Mouse (Mus musculus) myocyte (in vitro differentiated cells): Measurements from ENCODE around the gene Susd1. TPM values are rescaled to one million over a fixed set of nuclear protein-coding genes. Genes with fewer than 3 reads are reported as not detected.

ENCODE experiments used
- H3K27me3 ChIP-seq: one replicate; pipeline ENCODE4 v1.6.1; 2011; ENCODE audit not compliant: control insufficient read depth, insufficient read depth, insufficient read length
- H3K36me3 ChIP-seq: one replicate; pipeline ENCODE4 v1.6.1; 2011; ENCODE audit not compliant: control insufficient read depth, insufficient read depth
- H3K4me2 ChIP-seq: one replicate; pipeline ENCODE4 v1.6.1; 2011; ENCODE audit warnings: low read depth, control low read depth
- H3K4me3 ChIP-seq: one replicate; pipeline ENCODE4 v1.5.1; 2011; ENCODE audit warnings: mild to moderate bottlenecking, control low read depth, moderate library complexity
- H3K79me2 ChIP-seq: one replicate; pipeline ENCODE4 v1.6.1; 2011; ENCODE audit not compliant: control insufficient read depth, insufficient read depth
- H3ac ChIP-seq: one replicate; pipeline ENCODE4 v1.6.1; 2011; ENCODE audit not compliant: control insufficient read depth, insufficient read length
- CEBPB ChIP-seq: IDR thresholded peaks from 2 replicates; pipeline ENCODE4 v1.6.1; 2011; ENCODE audit warnings: mild to moderate bottlenecking, moderate library complexity; ENCODE audit not compliant: poor library complexity, insufficient read depth, severe bottlenecking
- E2F4 ChIP-seq: IDR thresholded peaks from one replicate; pipeline ENCODE4 v1.6.1; 2011; ENCODE audit warnings: mild to moderate bottlenecking, control low read depth, moderate library complexity; ENCODE audit not compliant: insufficient read depth
- MAX ChIP-seq: IDR thresholded peaks from one replicate; pipeline ENCODE4 v1.6.1; 2011; ENCODE audit warnings: low read depth, mild to moderate bottlenecking, control low read depth
- MYOD1 ChIP-seq, 3 experiments: IDR thresholded peaks; one replicate each; pipeline ENCODE4 v1.6.1; 2011; ENCODE audit warnings: control low read depth in 2 of 3, low read depth in 2 of 3, mild to moderate bottlenecking in 2 of 3, moderate library complexity in 1 of 3; ENCODE audit not compliant: insufficient read length in 2 of 3, control insufficient read depth in 1 of 3
- MYOG ChIP-seq, 3 experiments: IDR thresholded peaks; one replicate each; pipeline ENCODE4 v1.6.1; 2011; ENCODE audit warnings: control low read depth in 2 of 3, low read depth in 2 of 3, mild to moderate bottlenecking in 2 of 3; ENCODE audit not compliant: insufficient read length in 2 of 3, control insufficient read depth in 1 of 3, insufficient read depth in 1 of 3
- POLR2A ChIP-seq: IDR thresholded peaks from one replicate; pipeline ENCODE4 v1.6.1; 2011; ENCODE audit warnings: low read depth, mild to moderate bottlenecking, control low read depth, moderate library complexity; ENCODE audit not compliant: insufficient read length
- POLR2AphosphoS2 ChIP-seq: IDR thresholded peaks from one replicate; pipeline ENCODE4 v1.6.1; 2011; ENCODE audit warnings: low read depth, control low read depth; ENCODE audit not compliant: insufficient read length
- REST ChIP-seq: IDR thresholded peaks from one replicate; pipeline ENCODE4 v1.6.1; 2011; ENCODE audit warnings: mild to moderate bottlenecking, control low read depth, moderate library complexity; ENCODE audit not compliant: insufficient read depth, insufficient read length
- SRF ChIP-seq: IDR thresholded peaks from one replicate; pipeline ENCODE4 v1.6.1; 2011; ENCODE audit warnings: low read depth; ENCODE audit not compliant: control insufficient read depth, insufficient read length
- TCF12 ChIP-seq: IDR thresholded peaks from one replicate; pipeline ENCODE4 v1.6.1; 2011; ENCODE audit warnings: mild to moderate bottlenecking, control low read depth; ENCODE audit not compliant: poor library complexity, insufficient read depth, severe bottlenecking
- TCF3 ChIP-seq: IDR thresholded peaks from one replicate; pipeline ENCODE4 v1.6.1; 2011; ENCODE audit warnings: low read depth, control low read depth; ENCODE audit not compliant: insufficient read length
- USF1 ChIP-seq: IDR thresholded peaks from one replicate; pipeline ENCODE4 v1.6.1; 2011; ENCODE audit warnings: low read depth, mild to moderate bottlenecking, control low read depth, moderate library complexity
- polyA plus RNA-seq: library from polyadenylated mRNA; unstranded; fragments of >200 nt; fragmentation: generic; extraction: Trizol; gene quantifications from one replicate; pipeline ENCODE4 v1.2.1, GENCODE M21; 2012; ENCODE audit warnings: missing spikeins

The Susd1 gene
- polyA plus RNA-seq, 1 experiment, result 0.55 TPM

- Histone ChIP-seq H3K4me3 (no peak overlapping the region), H3K36me3 (no peaks in the 10 kb centered on the region), H3K79me2 (no peaks in the 10 kb centered on the region), H3ac (no peak overlapping the region), H3K27me3 (no peaks in the 10 kb centered on the region), H3K4me2 (no peak overlapping the region)
- TF ChIP-seq REST (no peak), POLR2A (no peak), TCF3 (no peak), USF1 (no peak), POLR2AphosphoS2 (no peak), E2F4 (no peak), TCF12 (no peak), CEBPB (no peak), SRF (no peak), MYOD1 (IDR thresholded peaks at IDR 0.05; ENCODE audit: control insufficient read depth in 1 of 3, insufficient read length in 2 of 3, low read depth in 2 of 3) (no peak), MYOG (IDR thresholded peaks at IDR 0.05; ENCODE audit: control insufficient read depth in 1 of 3, insufficient read depth in 1 of 3, insufficient read length in 2 of 3, low read depth in 2 of 3) (no peak), MAX (no peak)
Measured at GRCm38 (mm10) chr4:59420695-59421368, 17.6 kb downstream of the Susd1 start.

- Histone ChIP-seq H3K79me2 (no peaks in the 10 kb centered on the region), H3K4me3 (no peak overlapping the region)
Measured at GRCm38 (mm10) chr4:59419211-59419610, 19.2 kb downstream of the Susd1 start.

GRCm38 (mm10) chr4:59413428-59413827, 25.0 kb downstream of the Susd1 start:
- Histone ChIP-seq H3K27me3 (no peaks in the 10 kb centered on the region), H3K4me2 (no peak overlapping the region), H3ac (no peak overlapping the region), H3K79me2 (no peaks in the 10 kb centered on the region), H3K36me3 (no peaks in the 10 kb centered on the region), H3K4me3 (no peak overlapping the region)
- TF ChIP-seq TCF3 (no peak), MAX (no peak), SRF (no peak), MYOD1 (IDR thresholded peaks at IDR 0.05; ENCODE audit: control insufficient read depth in 1 of 3, insufficient read length in 2 of 3, low read depth in 2 of 3) (no peak), TCF12 (no peak), USF1 (no peak), CEBPB (no peak), REST (no peak), POLR2AphosphoS2 (no peak), POLR2A (no peak), E2F4 (no peak), MYOG (IDR thresholded peaks at IDR 0.05; ENCODE audit: control insufficient read depth in 1 of 3, insufficient read depth in 1 of 3, insufficient read length in 2 of 3, low read depth in 2 of 3) (no peak)

More at GRCm38 (mm10) chr4:59419211-59419610, 19.2 kb downstream of the Susd1 start:
- Histone ChIP-seq H3K36me3 (no peaks in the 10 kb centered on the region), H3K27me3 (no peaks in the 10 kb centered on the region), H3K4me2 (no peak overlapping the region), H3ac (no peak overlapping the region)
- TF ChIP-seq MAX, result no peak
- no peak for TF ChIP-seq POLR2AphosphoS2
- no peak for TF ChIP-seq USF1
- TF ChIP-seq TCF3, result no peak
- no peak for TF ChIP-seq TCF12
- TF ChIP-seq MYOG (IDR thresholded peaks at IDR 0.05; ENCODE audit: control insufficient read depth in 1 of 3, insufficient read depth in 1 of 3, insufficient read length in 2 of 3, low read depth in 2 of 3), result no peak
- TF ChIP-seq POLR2A, result no peak
- TF ChIP-seq REST, result no peak
- TF ChIP-seq SRF, result no peak
- TF ChIP-seq E2F4, result no peak
- TF ChIP-seq MYOD1 (IDR thresholded peaks at IDR 0.05; ENCODE audit: control insufficient read depth in 1 of 3, insufficient read length in 2 of 3, low read depth in 2 of 3), result no peak
- TF ChIP-seq CEBPB, result no peak

- no peak overlapping the region for H3K4me3 ChIP-seq
- no peaks in the 10 kb centered on the region for H3K27me3 ChIP-seq
- H3K4me2 ChIP-seq, result no peak overlapping the region
- no peaks in the 10 kb centered on the region for H3K36me3 ChIP-seq
- H3ac ChIP-seq, result no peak overlapping the region
- no peak for TF ChIP-seq USF1
- no peak for TF ChIP-seq TCF12
- TF ChIP-seq CEBPB, result no peak
- no peak for TF ChIP-seq POLR2A
- TF ChIP-seq MAX, result no peak
- no peak for TF ChIP-seq REST
- no peak for TF ChIP-seq MYOG (IDR thresholded peaks at IDR 0.05; ENCODE audit: control insufficient read depth in 1 of 3, insufficient read depth in 1 of 3, insufficient read length in 2 of 3, low read depth in 2 of 3)
- H3K79me2 ChIP-seq, result no peaks in the 10 kb centered on the region
Measured at GRCm38 (mm10) chr4:59411153-59411552, 27.3 kb downstream of the Susd1 start.
